Mouse (Mus musculus): ENCODE measurements at regions not wholly inside any gene's neighbourhood (a gene's known extent, or its start where the extent isn't known, plus 50 kb on each side); places are given as distances from the start of the nearest gene placed in this dataset.

DNA sequence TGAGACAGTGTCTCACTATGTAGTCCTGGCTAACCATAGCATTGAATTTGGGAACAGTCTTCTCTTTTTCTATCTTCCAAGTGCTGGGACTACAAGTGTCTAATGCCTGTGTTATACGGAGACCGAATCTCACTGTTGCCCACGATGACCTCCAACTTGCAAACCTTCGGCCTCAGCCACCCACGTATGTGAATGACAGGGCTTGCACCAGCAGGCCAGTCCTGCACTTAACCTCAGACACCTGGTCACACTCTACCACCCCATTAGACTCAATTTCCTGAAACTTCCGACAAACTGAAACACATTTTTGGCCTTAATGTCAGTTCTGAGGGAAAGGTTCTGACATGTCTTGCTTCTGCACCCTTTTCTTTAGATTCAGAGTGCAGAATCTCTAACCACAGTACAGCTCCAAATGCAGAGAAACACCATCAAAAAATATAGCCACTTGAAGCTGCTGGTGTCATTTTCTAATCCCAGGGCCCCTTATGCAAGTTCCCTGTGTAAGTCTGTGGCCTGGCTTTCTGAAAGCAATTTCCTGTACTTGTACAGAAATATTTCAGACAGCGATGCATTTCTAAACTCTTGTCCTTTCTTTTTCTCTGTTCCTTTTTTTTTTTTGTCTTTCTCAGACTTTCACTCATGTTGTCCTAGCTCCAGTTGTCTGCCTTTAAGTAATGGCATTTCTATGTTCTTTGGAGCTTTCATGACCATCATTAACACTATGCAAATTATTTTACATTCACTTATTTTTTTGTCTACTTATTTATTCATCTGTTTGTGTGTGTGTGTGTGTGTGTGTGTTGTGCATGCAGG lies 97.8 kb downstream of the Tmsb4x start:
- Histone ChIP-seq H3K4me2 (replicated peaks; ENCODE audit: low read depth, low read length) (no peak overlapping the region), H3K9ac (replicated peaks; ENCODE audit: low read depth) (no peak overlapping the region), H3K9me3 (ENCODE audit: low read length) (no peaks in the 10 kb centered on the region), H3K4me1 (ENCODE audit: insufficient read depth, low read depth, low read length) (no peaks in the 10 kb centered on the region), H3K27ac (ENCODE audit: low read length) (no peak overlapping the region), H3K36me3 (ENCODE audit: insufficient read depth, low read length) (no peaks in the 10 kb centered on the region), H3K27me3 (replicated peaks; ENCODE audit: insufficient read depth, low read length) (no peaks in the 10 kb centered on the region), H3K4me3 (ENCODE audit: low read depth, low read length) (no peak overlapping the region)
- WGBS = 77% methylated on average over 7 of the region's 7 CpGs
- TF ChIP-seq EP300 (IDR thresholded peaks at IDR 0.05) = no peak
- no peak for TF ChIP-seq CTCF (IDR thresholded peaks at IDR 0.05)
- no peak for DNase-seq (ENCODE audit: low spot score)
- no peak for ATAC-seq

DNA sequence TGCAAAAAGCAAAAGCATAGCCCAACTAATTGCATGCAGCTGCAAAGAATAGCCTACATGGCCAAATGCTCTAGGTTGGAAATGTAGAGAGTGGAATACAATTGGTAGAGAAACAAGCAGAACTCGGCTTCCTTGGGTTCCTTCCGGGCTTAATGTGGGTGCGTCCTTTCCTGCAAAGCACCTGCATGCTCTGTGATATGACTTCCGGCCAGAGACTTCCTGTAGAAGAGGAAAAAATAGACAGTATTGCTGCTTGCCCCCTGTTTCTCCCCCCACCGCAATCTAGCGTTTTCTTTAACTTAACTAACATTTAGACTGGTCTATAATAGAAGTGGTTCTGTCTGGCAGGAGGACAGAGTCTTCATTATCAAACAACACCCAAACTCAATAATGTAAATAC lies 100.8 kb downstream of the Tmsb4x start:
- H3K4me1 ChIP-seq (ENCODE audit: insufficient read depth, low read depth, low read length) = no peaks in the 10 kb centered on the region
- no peak overlapping the region for H3K4me3 ChIP-seq (ENCODE audit: low read depth, low read length)
- no peak for DNase-seq (ENCODE audit: low spot score)
- H3K36me3 ChIP-seq (ENCODE audit: insufficient read depth, low read length) = no peaks in the 10 kb centered on the region
- no peak overlapping the region for H3K4me2 ChIP-seq (replicated peaks; ENCODE audit: low read depth, low read length)
- no peaks in the 10 kb centered on the region for H3K27me3 ChIP-seq (replicated peaks; ENCODE audit: insufficient read depth, low read length)
- no peak overlapping the region for H3K27ac ChIP-seq (ENCODE audit: low read length)
- no peak overlapping the region for H3K9ac ChIP-seq (replicated peaks; ENCODE audit: low read depth)
- TF ChIP-seq EP300 (IDR thresholded peaks at IDR 0.05) (no peak), CTCF (IDR thresholded peaks at IDR 0.05) (no peak)
- 68% methylated on average over 5 of the region's 6 CpGs for WGBS
- no peaks in the 10 kb centered on the region for H3K9me3 ChIP-seq (ENCODE audit: low read length)
- ATAC-seq = no peak

DNA sequence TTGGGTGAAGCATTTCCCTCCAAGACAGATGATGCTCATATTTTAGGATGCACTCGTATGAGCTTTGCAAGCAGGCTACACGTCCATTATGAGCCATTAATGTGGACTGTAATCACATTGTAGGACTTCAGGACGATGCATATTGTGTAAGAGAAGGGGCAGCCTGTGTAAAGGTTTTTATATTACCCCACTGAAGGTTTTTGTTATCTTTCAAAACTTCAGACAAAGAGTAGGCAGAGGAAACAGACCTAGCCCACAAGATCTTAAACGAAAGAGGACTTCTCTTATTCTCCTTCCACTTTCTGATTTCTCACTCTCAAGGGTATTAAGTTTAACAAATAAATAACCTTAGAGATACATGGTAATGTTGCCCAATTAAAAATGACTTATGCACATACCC lies 101.6 kb downstream of the Tmsb4x start:
- Histone ChIP-seq H3K36me3 (ENCODE audit: insufficient read depth, low read length) (no peaks in the 10 kb centered on the region), H3K4me3 (ENCODE audit: low read depth, low read length) (no peak overlapping the region), H3K4me2 (replicated peaks; ENCODE audit: low read depth, low read length) (no peak overlapping the region), H3K4me1 (ENCODE audit: insufficient read depth, low read depth, low read length) (no peaks in the 10 kb centered on the region), H3K9me3 (ENCODE audit: low read length) (no peaks in the 10 kb centered on the region), H3K27ac (ENCODE audit: low read length) (no peak overlapping the region), H3K27me3 (replicated peaks; ENCODE audit: insufficient read depth, low read length) (no peaks in the 10 kb centered on the region), H3K9ac (replicated peaks; ENCODE audit: low read depth) (no peak overlapping the region)
- ATAC-seq (no peak), DNase-seq (ENCODE audit: low spot score) (no peak)
- WGBS = 74% methylated on average over 4 of the region's 4 CpGs
- no peak for TF ChIP-seq CTCF (IDR thresholded peaks at IDR 0.05)
- no peak for TF ChIP-seq EP300 (IDR thresholded peaks at IDR 0.05)

DNA sequence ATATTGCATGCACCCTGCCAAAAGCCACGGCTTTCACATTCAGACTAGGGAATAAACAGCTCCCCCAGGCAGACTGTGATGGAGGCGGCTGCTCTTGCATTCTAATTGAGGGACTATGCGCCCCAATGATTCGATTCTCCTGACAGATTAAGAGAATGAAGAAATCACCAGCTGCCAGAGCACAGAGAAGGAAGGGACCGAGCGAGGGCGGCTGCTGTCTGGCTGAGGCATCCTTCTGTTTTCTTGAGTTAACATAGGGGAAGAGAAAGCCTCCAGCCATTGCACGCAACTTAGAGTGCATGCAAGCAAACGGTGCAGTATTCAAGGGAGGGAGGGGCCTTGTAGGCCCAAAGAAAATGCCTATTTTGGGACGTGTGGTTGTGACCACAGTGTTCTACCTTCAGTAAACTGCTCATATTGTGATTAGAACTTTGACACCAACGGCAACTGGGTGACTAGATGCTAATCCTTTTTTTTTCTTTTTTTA lies 103.1 kb downstream of the Tmsb4x start:
- no peak for ATAC-seq
- TF ChIP-seq CTCF (IDR thresholded peaks at IDR 0.05) (no peak), EP300 (IDR thresholded peaks at IDR 0.05) (no peak)
- Histone ChIP-seq H3K4me2 (replicated peaks; ENCODE audit: low read depth, low read length) (no peak overlapping the region), H3K9ac (replicated peaks; ENCODE audit: low read depth) (no peak overlapping the region), H3K27ac (ENCODE audit: low read length) (no peak overlapping the region), H3K9me3 (ENCODE audit: low read length) (no peaks in the 10 kb centered on the region), H3K27me3 (replicated peaks; ENCODE audit: insufficient read depth, low read length) (no peaks in the 10 kb centered on the region), H3K4me3 (ENCODE audit: low read depth, low read length) (no peak overlapping the region), H3K4me1 (ENCODE audit: insufficient read depth, low read depth, low read length) (no peaks in the 10 kb centered on the region), H3K36me3 (ENCODE audit: insufficient read depth, low read length) (no peaks in the 10 kb centered on the region)
- no peak for DNase-seq (ENCODE audit: low spot score)
- WGBS = 68% methylated on average over 11 of the region's 11 CpGs

DNA sequence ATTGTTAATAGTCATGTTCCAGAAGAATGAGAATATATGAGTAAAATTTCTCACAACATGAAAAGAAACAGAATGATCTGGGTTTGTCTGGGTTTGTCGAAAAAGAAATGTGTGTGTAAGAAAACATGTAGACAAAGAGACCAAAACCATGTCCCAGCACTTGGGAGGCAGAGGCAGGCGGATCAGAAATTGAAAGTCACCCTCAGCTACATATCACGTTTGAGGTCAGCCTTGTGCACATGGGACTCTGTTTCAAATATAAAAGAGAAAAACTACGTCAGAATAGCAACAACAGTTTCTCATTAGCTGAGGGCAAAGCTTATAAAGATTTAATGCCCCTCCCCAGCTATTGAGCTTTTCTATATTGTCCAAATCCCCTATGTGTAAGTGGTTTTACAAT lies 103.8 kb downstream of the Tmsb4x start:
- Histone ChIP-seq H3K27me3 (replicated peaks; ENCODE audit: insufficient read depth, low read length) (no peaks in the 10 kb centered on the region), H3K4me3 (ENCODE audit: low read depth, low read length) (no peak overlapping the region), H3K4me2 (replicated peaks; ENCODE audit: low read depth, low read length) (no peak overlapping the region), H3K4me1 (ENCODE audit: insufficient read depth, low read depth, low read length) (no peaks in the 10 kb centered on the region), H3K9me3 (ENCODE audit: low read length) (no peaks in the 10 kb centered on the region), H3K9ac (replicated peaks; ENCODE audit: low read depth) (no peak overlapping the region), H3K36me3 (ENCODE audit: insufficient read depth, low read length) (no peaks in the 10 kb centered on the region), H3K27ac (ENCODE audit: low read length) (no peak overlapping the region)
- ATAC-seq (no peak), DNase-seq (ENCODE audit: low spot score) (no peak)
- WGBS = 80% methylated on average over 4 of the region's 4 CpGs
- TF ChIP-seq CTCF (IDR thresholded peaks at IDR 0.05) (no peak), EP300 (IDR thresholded peaks at IDR 0.05) (no peak)

DNA sequence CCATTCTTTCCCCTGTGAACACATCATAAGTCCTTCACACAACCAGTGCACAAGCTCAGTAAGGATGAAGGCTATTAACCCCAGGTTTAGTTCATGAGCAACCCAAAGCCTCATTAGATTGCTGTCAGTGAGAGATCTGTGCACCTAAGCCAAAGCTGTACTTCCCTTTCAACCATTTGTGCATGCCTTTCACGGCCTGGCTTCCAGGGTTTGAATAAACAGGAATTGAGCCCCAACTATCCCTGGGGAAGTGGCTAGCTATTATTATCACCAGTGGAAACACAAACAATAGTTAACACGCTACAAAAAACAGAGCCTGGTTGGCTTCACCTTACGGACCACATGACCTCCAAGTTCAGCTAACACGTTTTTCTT lies 104.9 kb downstream of the Tmsb4x start:
- 52% methylated on average over 4 of the region's 4 CpGs for WGBS
- Histone ChIP-seq H3K4me2 (replicated peaks; ENCODE audit: low read depth, low read length) (no peak overlapping the region), H3K4me1 (ENCODE audit: insufficient read depth, low read depth, low read length) (no peaks in the 10 kb centered on the region), H3K9me3 (ENCODE audit: low read length) (no peaks in the 10 kb centered on the region), H3K4me3 (ENCODE audit: low read depth, low read length) (no peak overlapping the region), H3K27ac (ENCODE audit: low read length) (no peak overlapping the region), H3K27me3 (replicated peaks; ENCODE audit: insufficient read depth, low read length) (no peaks in the 10 kb centered on the region), H3K36me3 (ENCODE audit: insufficient read depth, low read length) (no peaks in the 10 kb centered on the region), H3K9ac (replicated peaks; ENCODE audit: low read depth) (no peak overlapping the region)
- TF ChIP-seq CTCF (IDR thresholded peaks at IDR 0.05) (no peak), EP300 (IDR thresholded peaks at IDR 0.05) (no peak)
- ATAC-seq (no peak), DNase-seq (ENCODE audit: low spot score) (no peak)
